Mouse (Mus musculus): ENCODE data around the gene Pakap. TPM values are rescaled to one million over a fixed set of nuclear protein-coding genes. Genes with fewer than 3 reads are reported as not detected.

The Pakap gene
- polyA plus RNA-seq, 1 experiment from 2014 or later: 12.6 TPM

DNA sequence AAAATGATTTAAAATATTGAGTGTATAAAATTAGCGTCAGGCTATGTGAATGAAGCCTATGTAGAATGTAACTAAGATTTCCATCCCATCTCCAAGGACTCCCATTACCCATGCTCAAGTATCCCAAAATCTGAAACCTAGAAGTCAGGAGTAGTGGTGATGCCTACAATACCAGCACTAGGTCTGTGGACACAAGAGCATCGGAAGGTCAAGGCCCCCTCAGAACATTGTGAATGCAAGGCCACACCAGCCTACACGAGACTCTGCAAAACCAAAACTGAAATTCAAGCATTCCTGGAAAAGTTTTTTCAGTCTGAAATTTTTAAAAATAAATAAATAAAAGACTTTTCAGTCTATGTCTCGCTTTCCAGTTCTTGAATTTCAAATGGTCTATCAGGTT lies 104.6 kb downstream of the Pakap start:
- Histone ChIP-seq H3K4me2 (replicated peaks) (no peak overlapping the region), H3K4me1 (replicated peaks; ENCODE audit: control insufficient read depth, insufficient read depth, low read length) (no peaks in the 10 kb centered on the region; the same call in 1 of the 2 replicates), H3K9me3 (ENCODE audit: control insufficient read depth, low read length) (no peaks in the 10 kb centered on the region), H3K27me3 (ENCODE audit: control insufficient read depth, insufficient read depth, low read length) (no peaks in the 10 kb centered on the region), H3K27ac (no peak overlapping the region), H3K9ac (no peak overlapping the region), H3K36me3 (replicated peaks; ENCODE audit: control insufficient read depth, insufficient read depth) (no peaks in the 10 kb centered on the region), H3K4me3 (replicated peaks; ENCODE audit: low read length) (no peak overlapping the region)
- WGBS: 82% methylated on average over 4 of the region's 4 CpGs
- no peak for DNase-seq (ENCODE audit: low spot score)
- no peak for ATAC-seq (ENCODE audit: low FRiP score)

DNA sequence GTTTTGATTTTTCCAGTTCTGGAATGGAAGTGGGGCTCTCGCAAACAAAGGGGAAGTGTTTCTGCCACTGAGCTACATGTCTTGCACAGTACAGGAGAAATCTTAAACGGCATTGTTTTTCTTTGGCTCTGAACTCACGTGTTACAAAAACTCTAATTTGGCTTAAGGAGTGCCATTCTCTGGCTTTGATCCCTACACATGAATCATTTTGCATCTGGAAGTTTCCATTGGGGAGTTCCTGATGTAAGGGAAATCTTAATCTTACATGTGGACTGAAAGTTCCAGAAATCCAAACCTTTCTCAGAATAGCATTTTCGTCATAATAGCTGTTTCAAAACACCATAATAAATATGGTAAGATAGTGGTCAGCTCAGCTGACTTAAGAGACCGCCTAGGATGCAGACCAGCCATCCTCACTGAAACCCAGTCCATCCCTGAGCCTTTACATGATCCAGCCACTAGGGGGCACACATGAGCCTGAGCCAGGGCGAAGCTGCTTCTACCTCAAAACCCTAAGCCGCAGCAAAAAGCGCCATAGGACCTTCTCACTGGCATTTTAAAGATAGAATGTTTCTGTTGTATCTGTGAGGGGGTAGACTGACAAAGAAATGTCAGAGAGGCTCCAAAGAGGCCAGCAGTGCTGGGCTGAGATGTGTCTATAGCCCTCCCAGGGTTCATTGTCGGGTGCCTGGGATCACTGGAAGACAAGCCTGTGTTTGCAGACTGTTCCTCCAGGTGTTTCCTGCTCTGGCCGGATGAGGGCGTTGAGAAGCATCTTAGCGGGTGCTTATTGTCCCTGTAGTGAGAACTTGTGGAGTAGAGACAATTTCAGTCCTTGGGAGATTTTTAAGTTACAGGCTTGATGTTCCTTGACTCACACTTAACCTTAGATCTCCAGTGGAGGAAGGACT lies 105.3 kb downstream of the Pakap start:
- Histone ChIP-seq H3K4me2 (replicated peaks) (peak overlapping the region; percentile 33), H3K4me1 (replicated peaks; ENCODE audit: control insufficient read depth, insufficient read depth, low read length) (no peaks in the 10 kb centered on the region; the same call in 1 of the 2 replicates), H3K27ac (no peak overlapping the region), H3K9me3 (ENCODE audit: control insufficient read depth, low read length) (no peaks in the 10 kb centered on the region), H3K27me3 (ENCODE audit: control insufficient read depth, insufficient read depth, low read length) (no peaks in the 10 kb centered on the region), H3K9ac (peak overlapping the region; percentile 10; the same call in 1 of the 2 replicates), H3K4me3 (replicated peaks; ENCODE audit: low read length) (no peak overlapping the region), H3K36me3 (replicated peaks; ENCODE audit: control insufficient read depth, insufficient read depth) (no peaks in the 10 kb centered on the region)
- DNase-seq (ENCODE audit: low spot score): peak; percentile 93
- 17% methylated on average over 12 of the region's 12 CpGs for WGBS
- ATAC-seq (ENCODE audit: low FRiP score): peak; percentile 80

DNA sequence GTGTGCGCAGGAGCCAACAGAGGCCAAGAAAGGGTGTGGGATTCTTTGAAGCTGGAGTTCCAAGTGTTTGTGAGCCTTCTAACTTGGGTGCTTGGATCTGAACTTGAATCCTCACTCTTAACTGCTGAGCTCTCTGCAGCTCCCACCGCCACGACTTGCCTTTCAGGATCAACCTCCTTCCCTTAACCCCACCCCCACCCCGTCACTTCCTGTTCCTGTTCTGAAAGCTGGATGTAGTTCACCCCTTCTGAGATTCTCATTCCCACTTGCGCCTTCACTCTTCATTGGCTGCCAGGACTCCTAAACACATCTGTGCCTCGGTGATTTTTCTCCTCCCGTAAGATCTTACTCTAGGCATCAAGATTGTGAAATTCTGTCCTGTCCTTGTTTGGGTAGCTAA lies 106.4 kb downstream of the Pakap start:
- Histone ChIP-seq H3K9ac (no peak overlapping the region), H3K27me3 (ENCODE audit: control insufficient read depth, insufficient read depth, low read length) (no peaks in the 10 kb centered on the region), H3K4me3 (replicated peaks; ENCODE audit: low read length) (no peak overlapping the region), H3K4me1 (replicated peaks; ENCODE audit: control insufficient read depth, insufficient read depth, low read length) (no peaks in the 10 kb centered on the region; the same call in 1 of the 2 replicates), H3K4me2 (replicated peaks) (no peak overlapping the region), H3K9me3 (ENCODE audit: control insufficient read depth, low read length) (no peaks in the 10 kb centered on the region), H3K27ac (no peak overlapping the region), H3K36me3 (replicated peaks; ENCODE audit: control insufficient read depth, insufficient read depth) (no peaks in the 10 kb centered on the region)
- WGBS: 81% methylated on average over 7 of the region's 7 CpGs
- no peak for DNase-seq (ENCODE audit: low spot score)
- ATAC-seq (ENCODE audit: low FRiP score): no peak

DNA sequence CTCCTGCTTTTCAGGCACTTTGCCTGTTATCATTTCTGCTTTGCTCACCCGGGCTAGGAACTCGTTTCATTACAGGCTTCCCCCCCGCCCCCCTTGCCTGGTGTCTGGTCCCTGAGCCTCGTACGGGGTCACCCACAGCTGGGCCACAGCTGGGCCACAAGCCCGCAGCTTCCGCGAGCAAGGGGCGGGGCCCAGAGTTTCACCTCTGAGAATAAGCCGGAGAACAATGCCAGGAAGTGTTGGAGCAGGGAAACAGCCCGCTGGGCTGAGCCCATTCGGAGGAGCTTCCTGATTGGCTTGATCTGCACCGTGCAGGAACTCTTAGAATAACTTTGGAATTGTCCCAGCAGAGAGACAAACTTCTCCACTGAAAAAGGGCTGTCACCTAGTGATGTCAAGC lies 107.4 kb downstream of the Pakap start:
- Histone ChIP-seq H3K4me2 (replicated peaks) (peak overlapping the region; percentile 45), H3K4me1 (replicated peaks; ENCODE audit: control insufficient read depth, insufficient read depth, low read length) (no peaks in the 10 kb centered on the region; the same call in 1 of the 2 replicates), H3K9me3 (ENCODE audit: control insufficient read depth, low read length) (no peaks in the 10 kb centered on the region), H3K27ac (no peak overlapping the region), H3K4me3 (replicated peaks; ENCODE audit: low read length) (no peak overlapping the region), H3K36me3 (replicated peaks; ENCODE audit: control insufficient read depth, insufficient read depth) (no peaks in the 10 kb centered on the region), H3K27me3 (ENCODE audit: control insufficient read depth, insufficient read depth, low read length) (no peaks in the 10 kb centered on the region), H3K9ac (no peak overlapping the region)
- ATAC-seq (ENCODE audit: low FRiP score) (peak; percentile 42; the same call in 1 of the 2 replicates), DNase-seq (ENCODE audit: low spot score) (no peak)
- 2% methylated on average over 13 of the region's 13 CpGs for WGBS

DNA sequence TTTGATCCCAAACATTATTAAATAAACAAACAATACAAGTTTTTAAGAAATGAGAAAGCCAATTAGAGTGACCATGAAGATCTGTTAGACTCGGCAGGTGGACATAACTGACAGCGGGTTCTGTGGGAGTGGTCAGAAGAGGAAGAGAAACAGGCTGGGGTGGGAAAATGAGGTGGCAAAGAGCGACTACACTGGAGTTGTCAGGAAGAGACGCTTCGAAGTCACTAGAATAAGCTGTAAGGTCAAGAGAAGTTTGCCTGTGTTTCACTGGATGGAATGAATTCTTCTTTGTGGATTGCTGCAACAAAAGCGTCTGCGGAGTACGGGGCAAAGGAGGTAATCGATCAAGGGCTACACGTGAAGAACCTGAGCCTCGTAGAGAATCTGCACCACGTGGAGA lies 109.9 kb downstream of the Pakap start:
- ATAC-seq (ENCODE audit: low FRiP score): no peak
- WGBS: 82% methylated on average over 12 of the region's 12 CpGs
- no peaks in the 10 kb centered on the region; the same call in 1 of the 2 replicates for H3K4me1 ChIP-seq (replicated peaks; ENCODE audit: control insufficient read depth, insufficient read depth, low read length)
- H3K9ac ChIP-seq: no peak overlapping the region
- no peaks in the 10 kb centered on the region for H3K9me3 ChIP-seq (ENCODE audit: control insufficient read depth, low read length)
- H3K4me3 ChIP-seq (replicated peaks; ENCODE audit: low read length): no peak overlapping the region
- no peaks in the 10 kb centered on the region for H3K36me3 ChIP-seq (replicated peaks; ENCODE audit: control insufficient read depth, insufficient read depth)
- no peaks in the 10 kb centered on the region for H3K27me3 ChIP-seq (ENCODE audit: control insufficient read depth, insufficient read depth, low read length)
- no peak for DNase-seq (ENCODE audit: low spot score)
- no peak overlapping the region for H3K27ac ChIP-seq
- no peak overlapping the region for H3K4me2 ChIP-seq (replicated peaks)

DNA sequence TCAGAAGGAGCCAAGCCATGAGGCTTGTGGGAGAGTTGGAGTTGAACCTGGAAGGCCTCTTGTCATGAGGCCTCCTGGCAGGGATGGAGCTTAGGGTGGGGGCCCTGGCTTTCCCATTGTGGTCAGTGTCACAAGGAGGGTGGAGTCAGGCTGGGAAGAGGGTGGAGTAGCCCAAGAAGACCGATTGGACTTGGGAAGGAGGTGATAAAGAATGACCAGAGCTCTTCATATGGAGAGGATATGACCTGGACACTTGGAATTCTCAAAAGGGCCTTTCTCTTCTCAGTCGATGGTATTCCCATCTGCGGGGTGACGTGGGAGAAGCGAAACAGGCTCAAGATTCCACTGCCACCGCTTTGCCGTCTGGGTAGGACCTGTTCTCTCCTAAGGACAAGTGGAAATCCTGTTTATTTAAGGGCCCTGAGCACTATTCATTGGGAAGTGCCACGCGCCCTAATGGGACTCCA lies 111.0 kb downstream of the Pakap start:
- ATAC-seq (ENCODE audit: low FRiP score): no peak
- no peak overlapping the region for H3K27ac ChIP-seq
- H3K9ac ChIP-seq: no peak overlapping the region
- H3K27me3 ChIP-seq (ENCODE audit: control insufficient read depth, insufficient read depth, low read length): no peaks in the 10 kb centered on the region
- H3K4me1 ChIP-seq (replicated peaks; ENCODE audit: control insufficient read depth, insufficient read depth, low read length): no peaks in the 10 kb centered on the region; the same call in 1 of the 2 replicates
- H3K4me2 ChIP-seq (replicated peaks): no peak overlapping the region
- WGBS: 79% methylated on average over 9 of the region's 9 CpGs
- no peaks in the 10 kb centered on the region for H3K9me3 ChIP-seq (ENCODE audit: control insufficient read depth, low read length)
- no peaks in the 10 kb centered on the region for H3K36me3 ChIP-seq (replicated peaks; ENCODE audit: control insufficient read depth, insufficient read depth)
- H3K4me3 ChIP-seq (replicated peaks; ENCODE audit: low read length): no peak overlapping the region
- DNase-seq (ENCODE audit: low spot score): no peak

DNA sequence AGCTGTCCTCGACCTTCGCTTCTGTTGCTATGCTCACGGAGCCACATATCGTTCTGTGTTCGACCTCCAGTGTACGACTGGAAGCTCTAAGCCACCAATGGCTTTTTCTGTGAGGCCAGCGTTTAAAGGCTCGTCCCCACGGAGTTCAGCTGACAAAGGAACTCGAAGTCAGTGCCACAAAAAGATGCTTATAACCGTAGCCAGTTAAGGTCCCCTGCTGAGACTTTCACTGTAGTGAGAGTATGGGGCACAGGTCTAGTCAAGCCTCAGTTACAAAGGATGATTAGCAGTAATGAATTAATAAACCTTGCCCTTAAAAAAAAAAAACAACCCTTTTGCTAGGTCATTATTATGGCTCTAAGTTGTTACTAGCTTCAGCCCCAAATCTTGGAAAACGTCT lies 112.2 kb downstream of the Pakap start:
- H3K4me2 ChIP-seq (replicated peaks): no peak overlapping the region
- no peaks in the 10 kb centered on the region; the same call in 1 of the 2 replicates for H3K4me1 ChIP-seq (replicated peaks; ENCODE audit: control insufficient read depth, insufficient read depth, low read length)
- DNase-seq (ENCODE audit: low spot score): no peak
- H3K9me3 ChIP-seq (ENCODE audit: control insufficient read depth, low read length): no peaks in the 10 kb centered on the region
- ATAC-seq (ENCODE audit: low FRiP score): no peak
- H3K27me3 ChIP-seq (ENCODE audit: control insufficient read depth, insufficient read depth, low read length): no peaks in the 10 kb centered on the region
- no peak overlapping the region for H3K27ac ChIP-seq
- no peak overlapping the region for H3K4me3 ChIP-seq (replicated peaks; ENCODE audit: low read length)
- no peaks in the 10 kb centered on the region for H3K36me3 ChIP-seq (replicated peaks; ENCODE audit: control insufficient read depth, insufficient read depth)
- 43% methylated on average over 12 of the region's 12 CpGs for WGBS
- no peak overlapping the region for H3K9ac ChIP-seq

DNA sequence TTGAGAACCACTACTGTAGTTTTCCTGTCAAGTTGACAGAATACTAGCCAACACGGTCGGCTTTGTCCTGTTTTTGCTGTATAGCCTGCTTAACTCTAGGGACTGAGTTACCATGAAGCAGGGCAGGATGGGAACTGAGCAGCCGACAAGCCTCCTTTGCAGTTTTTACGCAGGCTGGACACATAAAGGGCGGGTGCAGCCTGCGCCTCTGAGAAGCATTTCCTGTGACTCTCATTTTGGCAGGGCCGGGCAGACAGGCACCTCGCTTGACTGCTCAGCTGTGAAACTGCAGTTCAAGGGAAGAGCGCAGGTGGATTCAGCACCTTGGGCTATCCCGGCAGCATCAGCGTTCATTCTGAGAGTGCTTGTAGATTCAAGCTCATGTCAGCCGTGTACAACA lies 113.5 kb downstream of the Pakap start:
- DNase-seq (ENCODE audit: low spot score): no peak
- no peaks in the 10 kb centered on the region for H3K9me3 ChIP-seq (ENCODE audit: control insufficient read depth, low read length)

DNA sequence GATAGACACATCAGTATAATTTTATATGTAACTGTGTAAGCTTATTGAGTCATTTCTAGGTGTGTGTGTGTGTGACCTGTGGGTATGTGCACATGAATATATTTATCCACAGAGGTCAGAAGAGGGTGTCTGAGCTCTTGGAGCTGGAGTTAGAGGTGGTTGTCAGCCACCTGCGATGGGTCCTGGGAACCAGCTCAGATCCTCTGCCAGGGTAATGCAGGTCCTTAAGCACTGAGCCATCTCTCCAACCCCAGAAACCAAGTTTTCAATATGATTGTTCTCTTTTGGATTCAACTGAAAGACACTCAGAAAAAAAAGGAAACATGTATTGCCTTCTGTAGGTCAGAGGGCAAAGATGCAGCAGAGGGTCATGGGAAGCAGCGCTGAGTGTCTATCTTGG lies 114.4 kb downstream of the Pakap start:
- H3K27ac ChIP-seq: no peak overlapping the region
- no peak overlapping the region for H3K4me2 ChIP-seq (replicated peaks)
- H3K36me3 ChIP-seq (replicated peaks; ENCODE audit: control insufficient read depth, insufficient read depth): no peaks in the 10 kb centered on the region
- 0 out of 2 replicates have a peak, but pooled peaks cover 3% of the 10 kb centered on the region for H3K4me1 ChIP-seq (replicated peaks; ENCODE audit: control insufficient read depth, insufficient read depth, low read length)
- no peak overlapping the region for H3K4me3 ChIP-seq (replicated peaks; ENCODE audit: low read length)
- H3K27me3 ChIP-seq (ENCODE audit: control insufficient read depth, insufficient read depth, low read length): no peaks in the 10 kb centered on the region
- ATAC-seq (ENCODE audit: low FRiP score) (no peak), DNase-seq (ENCODE audit: low spot score) (no peak)
- 97% methylated on average over 2 of the region's 2 CpGs for whole genome bisulfite sequencing
- no peak overlapping the region for H3K9ac ChIP-seq
- no peaks in the 10 kb centered on the region for H3K9me3 ChIP-seq (ENCODE audit: control insufficient read depth, low read length)

More for the DNA sequence above, 113.5 kb downstream of the Pakap start:
- Histone ChIP-seq H3K27me3 (ENCODE audit: control insufficient read depth, insufficient read depth, low read length) (no peaks in the 10 kb centered on the region), H3K9ac (no peak overlapping the region), H3K4me2 (replicated peaks) (no peak overlapping the region), H3K4me1 (replicated peaks; ENCODE audit: control insufficient read depth, insufficient read depth, low read length) (no peaks in the 10 kb centered on the region), H3K36me3 (replicated peaks; ENCODE audit: control insufficient read depth, insufficient read depth) (no peaks in the 10 kb centered on the region), H3K27ac (no peak overlapping the region), H3K4me3 (replicated peaks; ENCODE audit: low read length) (no peak overlapping the region)
- no peak for ATAC-seq (ENCODE audit: low FRiP score)
- 55% methylated on average over 12 of the region's 12 CpGs for WGBS

Data from hindbrain, embryonic 14.5 days (tissue).